Mouse (Mus musculus): Measurements from ENCODE around the gene Rragc. TPM values are rescaled to one million over a fixed set of nuclear protein-coding genes. Genes with fewer than 3 reads are reported as not detected.

Rragc gene
- 39.1 and 41.0 TPM in 2 replicates for polyA plus RNA-seq (2016; fragmentation: Nextera tagmentation; extraction: Ambion mirVana)

GRCm38 (mm10) chr4:123916748-123917547 lies at the start of gene Rragc:
Rragc (plus strand) TSS chr4:123917446.
- Histone ChIP-seq H3K27me3 (ENCODE audit: low read depth, poor library complexity, severe bottlenecking) (no peaks in the 10 kb centered on the region), H3K4me1 (peaks cover 31% of the 10 kb centered on the region), H3K9me3 (replicated peaks) (no peaks in the 10 kb centered on the region), H3K27ac (replicated peaks) (peak within 1 kb of the TSS; percentile 96), H3K36me3 (peaks cover 41% of the 10 kb centered on the region), H3K4me3 (peak within 1 kb of the TSS; percentile 74)
- 1% methylated on average over 45 of the region's 49 CpGs for WGBS
- DNase-seq (ENCODE audit: low spot score) = peak; percentile 99

GRCm38 (mm10) chr4:123893726-123894125 lies 23.5 kb upstream of the Rragc start:
- no peaks in the 10 kb centered on the region for H3K27me3 ChIP-seq (ENCODE audit: low read depth, poor library complexity, severe bottlenecking)
- 90% methylated on average over 5 of the region's 5 CpGs for WGBS

GRCm38 (mm10) chr4:123894295-123894694 lies 23.0 kb upstream of the Rragc start:
- 89% methylated on average over 4 of the region's 4 CpGs for WGBS
- H3K4me3 ChIP-seq = no peak overlapping the region

More at GRCm38 (mm10) chr4:123893726-123894125, 23.5 kb upstream of the Rragc start:
- Histone ChIP-seq H3K36me3 (no peaks in the 10 kb centered on the region), H3K9me3 (replicated peaks) (no peaks in the 10 kb centered on the region), H3K4me3 (no peak overlapping the region), H3K4me1 (peaks cover 5% of the 10 kb centered on the region; the same call in 1 of the 2 replicates), H3K27ac (replicated peaks) (no peak overlapping the region)
- no peak for DNase-seq (ENCODE audit: low spot score)

GRCm38 (mm10) chr4:123898696-123899095 lies 18.6 kb upstream of the Rragc start:
- Histone ChIP-seq H3K4me3 (no peak overlapping the region), H3K4me1 (peaks cover under 1% of the 10 kb centered on the region; the same call in 1 of the 2 replicates), H3K27me3 (ENCODE audit: low read depth, poor library complexity, severe bottlenecking) (no peaks in the 10 kb centered on the region), H3K36me3 (no peaks in the 10 kb centered on the region), H3K27ac (replicated peaks) (no peak overlapping the region), H3K9me3 (replicated peaks) (no peaks in the 10 kb centered on the region)
- WGBS = 11% methylated on average over 5 of the region's 5 CpGs
- peak; percentile 36 for DNase-seq (ENCODE audit: low spot score)

More at GRCm38 (mm10) chr4:123894295-123894694, 23.0 kb upstream of the Rragc start:
- Histone ChIP-seq H3K27ac (replicated peaks) (no peak overlapping the region), H3K27me3 (ENCODE audit: low read depth, poor library complexity, severe bottlenecking) (no peaks in the 10 kb centered on the region), H3K4me1 (peaks cover 5% of the 10 kb centered on the region; the same call in 1 of the 2 replicates), H3K9me3 (replicated peaks) (no peaks in the 10 kb centered on the region), H3K36me3 (no peaks in the 10 kb centered on the region)
- DNase-seq (ENCODE audit: low spot score) = no peak

GRCm38 (mm10) chr4:123903432-123903831 lies 13.8 kb upstream of the Rragc start:
- no peak overlapping the region for H3K27ac ChIP-seq (replicated peaks)
- 73% methylated on average over 3 of the region's 3 CpGs for WGBS
- peaks cover 5% of the 10 kb centered on the region; the same call in 1 of the 2 replicates for H3K36me3 ChIP-seq
- H3K27me3 ChIP-seq (ENCODE audit: low read depth, poor library complexity, severe bottlenecking) = no peaks in the 10 kb centered on the region
- no peak overlapping the region for H3K4me3 ChIP-seq
- no peak for DNase-seq (ENCODE audit: low spot score)
- no peaks in the 10 kb centered on the region for H3K9me3 ChIP-seq (replicated peaks)
- peaks cover 20% of the 10 kb centered on the region for H3K4me1 ChIP-seq

GRCm38 (mm10) chr4:123904333-123905125 lies 12.7 kb upstream of the Rragc start, which contains the start of gene Mycbp:
Mycbp (plus strand) TSS chr4:123904832.
- H3K36me3 ChIP-seq = peaks cover 9% of the 10 kb centered on the region
- no peaks in the 10 kb centered on the region for H3K9me3 ChIP-seq (replicated peaks)
- DNase-seq (ENCODE audit: low spot score) = peak; percentile 99
- H3K27ac ChIP-seq (replicated peaks) = peak within 1 kb of the TSS; percentile 86
- WGBS = 2% methylated on average over 49 of the region's 49 CpGs
- H3K4me1 ChIP-seq = peaks cover 20% of the 10 kb centered on the region
- peak within 1 kb of the TSS; percentile 82 for H3K4me3 ChIP-seq
- no peaks in the 10 kb centered on the region for H3K27me3 ChIP-seq (ENCODE audit: low read depth, poor library complexity, severe bottlenecking)

GRCm38 (mm10) chr4:123905126-123905668 lies 12.0 kb upstream of the Rragc start:
- peak overlapping the region; percentile 82 for H3K4me3 ChIP-seq
- H3K27me3 ChIP-seq (ENCODE audit: low read depth, poor library complexity, severe bottlenecking) = no peaks in the 10 kb centered on the region
- DNase-seq (ENCODE audit: low spot score) = no peak
- H3K36me3 ChIP-seq = peaks cover 15% of the 10 kb centered on the region
- WGBS = under 1% methylated on average over 53 of the region's 53 CpGs
- H3K9me3 ChIP-seq (replicated peaks) = no peaks in the 10 kb centered on the region
- peak overlapping the region; percentile 86 for H3K27ac ChIP-seq (replicated peaks)
- peaks cover 20% of the 10 kb centered on the region for H3K4me1 ChIP-seq

- Histone ChIP-seq H3K4me1 (peaks cover 14% of the 10 kb centered on the region), H3K4me3 (no peak overlapping the region), H3K27ac (replicated peaks) (no peak overlapping the region), H3K27me3 (ENCODE audit: low read depth, poor library complexity, severe bottlenecking) (no peaks in the 10 kb centered on the region), H3K36me3 (peaks cover 49% of the 10 kb centered on the region), H3K9me3 (replicated peaks) (no peaks in the 10 kb centered on the region)
- WGBS = 88% methylated on average over 4 of the region's 4 CpGs
- no peak for DNase-seq (ENCODE audit: low spot score)
Measured at GRCm38 (mm10) chr4:123911503-123911902, 5.7 kb upstream of the Rragc start.

GRCm38 (mm10) chr4:123912431-123912830 lies 4.8 kb upstream of the Rragc start:
- DNase-seq (ENCODE audit: low spot score) = no peak
- H3K4me3 ChIP-seq = no peak overlapping the region
- peaks cover 49% of the 10 kb centered on the region for H3K36me3 ChIP-seq
- no peaks in the 10 kb centered on the region for H3K27me3 ChIP-seq (ENCODE audit: low read depth, poor library complexity, severe bottlenecking)
- H3K9me3 ChIP-seq (replicated peaks) = no peaks in the 10 kb centered on the region
- H3K4me1 ChIP-seq = peaks cover 16% of the 10 kb centered on the region
- no peak overlapping the region for H3K27ac ChIP-seq (replicated peaks)
- 85% methylated on average over 2 of the region's 2 CpGs for WGBS

GRCm38 (mm10) chr4:123917548-123918140 lies 398 bp downstream of the Rragc start, which contains the start of gene 4930535I16Rik:
4930535I16Rik (minus strand) TSS chr4:123918022.
- peak; percentile 46 for DNase-seq (ENCODE audit: low spot score)
- Histone ChIP-seq H3K27me3 (ENCODE audit: low read depth, poor library complexity, severe bottlenecking) (no peaks in the 10 kb centered on the region), H3K27ac (replicated peaks) (peak within 1 kb of the TSS; percentile 96), H3K4me3 (peak within 1 kb of the TSS; percentile 74), H3K4me1 (peaks cover 31% of the 10 kb centered on the region), H3K9me3 (replicated peaks) (no peaks in the 10 kb centered on the region), H3K36me3 (peaks cover 41% of the 10 kb centered on the region)
- whole genome bisulfite sequencing = under 1% methylated on average over 63 of the region's 63 CpGs

GRCm38 (mm10) chr4:123918851-123919250 lies 1.6 kb downstream of the Rragc start:
- WGBS = 67% methylated on average over 2 of the region's 2 CpGs
- H3K27ac ChIP-seq (replicated peaks) = no peak overlapping the region
- H3K36me3 ChIP-seq = peaks cover 43% of the 10 kb centered on the region
- peak overlapping the region; percentile 74 for H3K4me3 ChIP-seq
- DNase-seq (ENCODE audit: low spot score) = no peak
- H3K9me3 ChIP-seq (replicated peaks) = no peaks in the 10 kb centered on the region
- H3K4me1 ChIP-seq = peaks cover 31% of the 10 kb centered on the region
- H3K27me3 ChIP-seq (ENCODE audit: low read depth, poor library complexity, severe bottlenecking) = no peaks in the 10 kb centered on the region

- Histone ChIP-seq H3K27me3 (ENCODE audit: low read depth, poor library complexity, severe bottlenecking) (no peaks in the 10 kb centered on the region), H3K27ac (replicated peaks) (no peak overlapping the region), H3K4me1 (peaks cover 24% of the 10 kb centered on the region), H3K4me3 (no peak overlapping the region), H3K9me3 (replicated peaks) (no peaks in the 10 kb centered on the region), H3K36me3 (peaks cover 63% of the 10 kb centered on the region)
- 95% methylated on average over 4 of the region's 4 CpGs for WGBS
- DNase-seq (ENCODE audit: low spot score) = no peak
Measured at GRCm38 (mm10) chr4:123921055-123921565, 3.9 kb downstream of the Rragc start.
